Mouse (Mus musculus) forelimb bud, embryonic 11.5 days (tissue): Measurements from ENCODE around the gene Olfr1015.

Source experiments
- DNase-seq: peaks from one replicate; pipeline ENCODE4 v3.0.0-alpha.2; 2012; ENCODE audit warnings: low read depth, low spot score

Olfr1015 gene

DNA sequence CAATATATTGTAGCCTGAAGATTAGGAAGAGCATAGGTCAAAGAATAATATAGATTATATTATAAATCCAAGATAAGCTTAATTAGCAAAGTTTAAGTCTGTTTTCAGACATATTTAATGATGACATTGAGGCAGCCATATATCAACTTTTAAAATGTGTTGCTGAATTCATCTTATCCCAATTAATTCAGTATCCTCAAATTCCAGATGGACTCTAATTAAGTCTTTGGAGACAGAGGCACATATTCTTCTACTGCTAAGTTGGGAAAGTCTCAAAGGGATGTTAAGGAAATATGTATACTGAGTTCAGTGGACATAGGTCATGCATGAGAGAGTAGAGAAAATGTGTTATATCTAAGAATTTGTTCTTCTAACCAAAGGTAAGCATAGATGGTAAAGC is at the start of gene Olfr1015:
Gene Olfr1015, plus strand, starts transcription at position 301 of the 400 bp plus-strand sequence.
- no peak for DNase-seq

DNA sequence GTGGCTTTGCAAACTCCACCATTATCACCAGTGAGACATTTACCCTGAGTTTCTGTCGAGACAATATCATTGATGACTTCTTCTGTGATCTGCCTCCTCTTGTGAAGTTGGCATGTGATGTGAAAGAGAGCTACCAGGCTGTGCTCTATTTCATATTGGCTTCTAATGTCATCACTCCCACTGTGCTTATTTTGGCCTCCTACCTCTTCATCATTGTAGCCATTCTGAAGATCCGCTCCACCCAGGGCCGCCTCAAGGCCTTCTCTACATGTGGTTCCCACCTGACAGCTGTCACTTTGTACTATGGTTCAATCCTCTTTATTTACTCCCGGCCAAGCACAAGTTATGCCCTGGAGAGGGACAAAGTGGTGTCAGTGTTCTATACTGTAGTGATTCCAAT is 28.0 kb upstream of the Olfr1015 start:
- DNase-seq: no peak

DNA sequence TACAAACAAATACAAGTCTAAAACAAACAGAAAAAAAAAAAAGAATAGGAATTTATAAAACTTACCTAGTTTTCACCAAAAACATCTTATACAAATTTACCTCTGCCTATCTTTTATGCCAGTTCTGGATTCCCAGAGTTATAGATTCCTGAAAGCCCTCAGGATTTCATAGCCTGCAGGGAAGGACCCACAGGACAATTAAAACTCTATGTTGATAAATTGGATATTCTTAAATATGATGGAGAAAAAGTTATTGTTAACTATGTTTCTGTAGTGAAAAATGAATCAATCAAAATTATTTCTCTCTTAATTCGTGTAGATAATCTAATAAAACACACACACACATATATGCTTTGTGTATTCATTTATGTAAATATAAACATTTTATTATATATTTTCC is 19.2 kb upstream of the Olfr1015 start, which contains the start of gene Olfr1012:
Gene Olfr1012, minus strand, starts transcription at position 101 of the 400 bp plus-strand sequence.
- DNase-seq: no peak

DNA sequence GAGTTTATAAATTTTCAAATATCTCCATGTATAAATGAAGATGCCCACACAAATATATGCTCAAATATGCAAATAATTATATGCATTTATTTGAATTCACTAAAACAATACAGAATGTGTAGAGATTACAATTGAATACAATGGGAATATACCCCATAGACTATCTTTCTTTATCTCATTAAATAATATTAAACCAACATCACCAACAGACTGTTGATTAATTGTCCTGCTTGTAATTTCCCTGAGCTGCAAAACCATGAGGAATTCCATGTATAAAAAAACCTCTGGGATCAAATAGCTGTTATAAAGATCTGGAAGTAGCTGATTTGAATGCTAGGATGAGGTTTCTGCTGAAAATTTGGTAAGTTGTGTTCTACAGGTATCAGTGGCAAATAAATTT is 15.0 kb upstream of the Olfr1015 start, which contains the start of gene Olfr1013:
Gene Olfr1013, plus strand, starts transcription at position 301 of the 400 bp plus-strand sequence.
- DNase-seq: no peak

DNA sequence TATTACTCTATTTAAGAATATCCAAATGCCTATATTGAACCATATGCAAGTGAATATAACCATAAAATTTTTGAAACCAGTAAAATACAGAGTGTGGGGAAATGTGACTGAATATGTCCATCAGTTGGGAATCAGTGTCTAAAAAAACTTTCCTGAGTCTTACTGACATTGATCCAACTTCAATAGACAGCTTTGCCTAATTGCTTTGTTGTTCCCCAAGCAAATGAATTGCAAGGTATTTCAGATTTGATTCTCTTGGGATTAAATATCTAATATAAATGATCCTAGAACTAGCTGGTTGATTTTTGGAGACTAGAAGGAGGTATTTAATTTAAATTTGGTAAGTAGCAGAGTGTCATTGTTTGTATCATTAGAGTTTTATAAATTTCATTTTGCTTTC is 9.4 kb upstream of the Olfr1015 start, which contains the start of gene Olfr1014:
Gene Olfr1014, plus strand, starts transcription at position 301 of the 400 bp plus-strand sequence.
- no peak for DNase-seq

DNA sequence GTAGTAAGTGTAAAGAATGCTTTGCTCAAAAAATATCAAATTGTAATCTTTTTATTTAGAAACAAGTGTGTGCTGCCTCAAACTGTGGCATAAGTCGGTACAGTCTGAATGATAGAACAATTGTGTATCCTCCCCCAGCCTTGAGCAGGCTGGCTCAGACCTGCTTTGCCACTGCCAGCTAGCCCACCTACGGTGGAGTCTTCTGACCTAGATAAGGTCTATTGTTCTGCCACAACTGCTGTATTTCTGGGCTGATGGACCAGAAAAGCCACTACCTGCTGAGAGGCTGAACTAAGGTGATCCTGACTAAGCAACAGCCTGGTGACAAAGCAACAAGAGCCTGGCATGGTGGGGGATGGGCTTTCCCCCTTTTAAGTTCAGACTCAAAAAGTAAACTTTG is 10.5 kb downstream of the Olfr1015 start:
- DNase-seq: no peak

DNA sequence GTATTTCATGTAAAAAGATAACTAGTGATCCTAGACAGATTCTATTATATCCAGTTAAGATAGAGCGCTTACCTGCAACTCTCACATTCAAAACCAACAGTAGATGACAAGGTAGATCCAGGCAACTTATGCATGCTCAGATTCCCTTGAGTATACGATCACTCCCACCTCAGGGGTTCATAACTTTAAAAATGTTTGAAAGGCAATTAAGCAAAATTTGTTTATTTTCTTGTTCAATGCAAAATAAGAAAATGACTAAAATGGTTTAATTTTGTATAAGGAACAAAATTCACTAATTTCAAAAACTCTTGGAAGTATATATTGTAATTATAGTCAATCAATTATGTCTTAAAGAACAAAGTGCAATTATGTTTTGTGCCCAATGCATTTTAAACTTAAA is 20.6 kb downstream of the Olfr1015 start, which contains the start of gene Olfr1016:
Gene Olfr1016, minus strand, starts transcription at position 101 of the 400 bp plus-strand sequence.
- no peak for DNase-seq

DNA sequence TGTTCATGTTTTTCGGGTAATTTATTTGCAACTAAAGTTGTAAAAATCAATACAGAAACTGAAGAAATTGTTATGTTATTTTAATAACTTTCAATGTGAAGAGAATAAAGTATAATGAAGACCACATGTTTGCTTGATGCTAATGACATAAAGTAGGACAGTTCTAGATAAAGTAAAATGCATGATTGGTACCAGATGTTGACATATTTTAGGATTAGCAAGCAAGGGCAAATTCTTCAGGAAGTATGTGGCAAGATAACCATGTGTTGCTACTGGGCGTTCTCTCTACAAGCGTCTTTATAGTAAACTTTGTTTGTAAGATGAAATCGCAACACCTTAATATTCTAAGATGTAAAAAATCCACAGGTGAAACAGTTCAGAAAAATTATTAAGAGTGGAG is 22.7 kb downstream of the Olfr1015 start:
- DNase-seq: peak; percentile 13

DNA sequence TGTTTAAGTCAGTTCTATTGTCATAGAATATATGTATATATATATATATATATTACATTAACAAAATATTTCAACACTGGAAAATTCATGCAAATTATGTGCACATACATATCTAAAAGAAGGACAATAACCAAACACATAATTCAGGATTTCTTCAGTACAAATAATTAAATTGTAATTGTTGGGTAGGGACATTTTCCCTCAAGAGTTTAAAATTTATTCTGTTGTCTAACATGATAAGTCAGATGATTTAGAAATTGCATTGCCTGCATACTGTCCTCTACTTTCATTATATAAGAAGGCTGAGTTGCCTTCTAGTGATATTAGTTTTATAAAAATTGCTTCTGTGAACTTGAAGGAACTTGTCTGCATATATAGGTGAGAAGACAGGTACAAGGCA is 36.4 kb downstream of the Olfr1015 start, which contains the start of gene Olfr1018:
Gene Olfr1018, plus strand, starts transcription at position 301 of the 400 bp plus-strand sequence.
- DNase-seq: no peak
